Mouse (Mus musculus): ENCODE results near the gene Arhgef40. TPM values are rescaled to one million over a fixed set of nuclear protein-coding genes. Genes with fewer than 3 reads are reported as not detected.

Gene Arhgef40
- polyA plus RNA-seq, 1 experiment from 2014 or later = 165 TPM

DNA sequence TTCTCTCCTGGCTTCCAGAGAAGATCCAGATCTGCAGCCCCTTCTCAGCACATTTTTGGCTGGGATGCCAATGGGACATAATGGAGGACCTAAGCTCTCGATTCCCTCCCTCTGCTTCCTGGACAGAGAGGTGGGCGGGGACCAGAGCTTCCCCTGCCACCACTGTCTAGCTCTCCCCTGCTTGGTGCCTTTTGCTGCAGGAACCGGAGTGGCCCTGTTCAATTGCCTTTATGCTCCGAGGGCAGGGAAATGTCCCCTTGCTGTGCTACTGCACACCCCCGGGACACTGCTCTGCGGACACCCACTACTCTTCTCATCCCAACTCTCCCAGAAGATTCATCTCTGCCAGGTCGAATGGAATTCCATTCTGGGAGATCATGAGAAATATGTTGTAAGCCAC, 20.6 kb downstream of the Arhgef40 start:
- ATAC-seq (ENCODE audit: insufficient number of reproducible peaks, insufficient read depth, low FRiP score, low TSS enrichment, low read depth) = no peak
- Histone ChIP-seq H3K27me3 (no peaks in the 10 kb centered on the region), H3K27ac (no peak overlapping the region), H3K9ac (no peak overlapping the region), H3K36me3 (peaks cover 86% of the 10 kb centered on the region), H3K4me1 (peaks cover 17% of the 10 kb centered on the region), H3K4me2 (no peak overlapping the region), H3K4me3 (no peak overlapping the region), H3K9me3 (no peaks in the 10 kb centered on the region)
- WGBS = 72% methylated on average over 7 of the region's 7 CpGs

DNA sequence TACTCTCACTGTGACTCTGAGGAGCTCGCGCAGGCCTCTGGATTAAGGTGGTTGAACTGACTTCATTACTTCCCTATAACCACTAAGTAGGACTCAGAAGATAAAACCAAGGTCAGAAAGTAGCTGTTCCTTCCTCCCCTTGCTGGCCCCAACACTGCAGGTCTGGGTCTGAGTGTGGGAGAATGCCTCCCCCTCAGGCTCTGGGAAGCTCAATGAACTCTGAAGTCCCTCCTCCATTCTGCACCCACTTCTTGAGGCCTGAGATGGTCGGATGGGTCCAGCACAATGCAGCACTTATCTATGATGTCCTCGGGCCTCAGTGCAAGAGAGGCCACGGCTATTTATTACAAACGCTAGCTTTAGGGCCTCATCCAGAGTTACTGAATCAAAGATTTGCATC, 21.1 kb downstream of the Arhgef40 start:
- no peak for ATAC-seq (ENCODE audit: insufficient number of reproducible peaks, insufficient read depth, low FRiP score, low TSS enrichment, low read depth)
- Histone ChIP-seq H3K9me3 (no peaks in the 10 kb centered on the region), H3K4me3 (no peak overlapping the region), H3K9ac (no peak overlapping the region), H3K27me3 (no peaks in the 10 kb centered on the region), H3K4me2 (no peak overlapping the region), H3K27ac (no peak overlapping the region), H3K4me1 (peaks cover 21% of the 10 kb centered on the region), H3K36me3 (peaks cover 82% of the 10 kb centered on the region)
- 74% methylated on average over 6 of the region's 6 CpGs for WGBS

DNA sequence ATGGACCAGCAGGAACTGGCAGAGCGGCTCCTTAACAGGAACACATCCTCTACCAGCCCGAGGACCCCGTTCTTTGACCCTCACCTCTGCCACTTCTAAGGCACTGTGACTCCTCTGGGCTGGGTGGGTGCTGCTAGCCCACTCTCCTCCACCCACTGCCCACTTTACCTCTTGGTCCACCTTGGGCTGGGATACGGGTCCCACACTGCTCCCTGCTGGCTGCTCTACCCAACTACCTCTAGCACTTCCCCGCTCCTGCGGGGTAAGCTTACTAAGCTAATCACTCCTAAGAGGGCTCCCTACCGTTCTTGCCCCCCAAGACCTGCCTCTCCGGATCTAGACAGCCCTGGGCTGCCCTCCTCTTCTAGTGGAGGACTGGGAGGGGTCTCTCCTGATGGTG, 21.7 kb downstream of the Arhgef40 start:
- H3K4me1 ChIP-seq = peaks cover 26% of the 10 kb centered on the region
- no peak overlapping the region for H3K4me2 ChIP-seq
- H3K9ac ChIP-seq = no peak overlapping the region
- H3K27ac ChIP-seq = no peak overlapping the region
- no peaks in the 10 kb centered on the region for H3K27me3 ChIP-seq
- H3K4me3 ChIP-seq = no peak overlapping the region
- no peaks in the 10 kb centered on the region for H3K9me3 ChIP-seq
- ATAC-seq (ENCODE audit: insufficient number of reproducible peaks, insufficient read depth, low FRiP score, low TSS enrichment, low read depth) = no peak
- WGBS = 70% methylated on average over 8 of the region's 8 CpGs
- H3K36me3 ChIP-seq = peaks cover 77% of the 10 kb centered on the region

DNA sequence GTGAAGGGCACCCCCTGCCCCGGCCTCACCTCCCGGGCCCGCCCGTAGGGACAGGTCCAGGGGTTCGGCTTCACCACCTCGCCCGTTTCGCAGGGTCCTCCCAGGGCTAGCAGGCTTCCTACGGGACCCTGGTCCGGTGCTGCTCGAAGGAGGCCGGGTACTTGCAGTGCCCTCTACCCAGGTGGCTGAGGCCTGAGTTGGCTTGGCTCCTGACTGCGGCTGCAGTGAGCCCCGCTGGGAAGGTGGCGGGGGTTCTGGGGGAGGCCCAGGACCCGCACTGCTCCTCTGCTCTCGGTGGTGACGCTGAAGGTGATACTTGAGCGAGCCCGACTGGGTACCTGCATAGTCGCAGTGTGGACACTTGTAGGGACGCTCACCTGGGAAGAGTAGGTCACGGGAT, 22.3 kb downstream of the Arhgef40 start:
- Histone ChIP-seq H3K4me3 (no peak overlapping the region), H3K27me3 (no peaks in the 10 kb centered on the region), H3K9me3 (no peaks in the 10 kb centered on the region), H3K4me1 (peaks cover 31% of the 10 kb centered on the region), H3K4me2 (no peak overlapping the region), H3K27ac (no peak overlapping the region), H3K36me3 (peaks cover 72% of the 10 kb centered on the region), H3K9ac (no peak overlapping the region)
- ATAC-seq (ENCODE audit: insufficient number of reproducible peaks, insufficient read depth, low FRiP score, low TSS enrichment, low read depth) = no peak
- 91% methylated on average over 23 of the region's 23 CpGs for WGBS

DNA sequence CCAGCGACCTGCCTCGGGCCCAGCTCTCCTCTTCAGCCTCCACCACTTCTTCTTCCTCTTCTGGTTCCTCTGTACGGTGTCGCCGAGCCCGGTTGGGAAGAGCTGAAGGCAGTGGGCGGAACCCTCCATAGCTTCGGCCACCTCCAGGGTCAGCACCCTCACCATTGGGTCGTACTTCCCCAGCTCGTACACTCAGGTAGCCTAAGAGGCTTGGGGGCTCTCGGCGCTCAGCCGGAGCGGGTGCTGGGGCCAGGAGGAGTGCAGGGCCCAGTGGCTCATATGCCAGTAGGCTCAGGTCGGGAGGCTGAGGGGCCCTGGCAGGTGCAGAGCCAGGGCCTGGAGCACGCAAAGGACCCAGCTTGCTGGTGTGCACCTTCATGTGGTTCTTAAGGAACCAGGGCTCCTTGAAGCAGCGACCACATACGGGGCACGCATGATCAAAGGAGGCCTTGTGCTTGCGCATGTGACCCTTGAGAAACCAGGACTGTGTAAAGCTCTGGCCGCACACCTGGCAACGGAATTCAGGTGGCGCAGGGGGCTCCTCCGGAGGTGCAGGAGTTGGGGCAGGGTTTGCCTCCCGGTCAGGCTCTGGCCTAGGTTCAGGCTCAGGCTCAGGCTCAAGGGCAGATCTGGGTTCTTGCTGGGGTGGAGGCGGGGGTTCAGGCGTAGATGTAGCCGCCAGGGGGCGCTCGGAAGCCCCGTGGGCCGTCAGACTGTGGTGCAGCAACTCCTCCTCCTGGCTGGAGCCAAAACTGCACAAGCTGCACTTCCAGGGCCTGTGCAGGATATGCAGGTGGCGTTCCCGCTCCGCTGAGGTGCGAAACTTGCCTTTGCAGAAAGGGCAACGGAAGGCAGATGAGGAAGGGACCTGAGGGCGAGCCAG, 24.0 kb downstream of the Arhgef40 start:
- H3K27ac ChIP-seq = peak overlapping the region; percentile 28; the same call in 1 of the 2 replicates
- peaks cover 45% of the 10 kb centered on the region for H3K4me1 ChIP-seq
- peak overlapping the region; percentile 59 for H3K9ac ChIP-seq
- ATAC-seq (ENCODE audit: insufficient number of reproducible peaks, insufficient read depth, low FRiP score, low TSS enrichment, low read depth) = peak; percentile 62
- peak overlapping the region; percentile 11; the same call in 1 of the 2 replicates for H3K4me3 ChIP-seq
- H3K9me3 ChIP-seq = no peaks in the 10 kb centered on the region
- H3K4me2 ChIP-seq = peak overlapping the region; percentile 49
- H3K27me3 ChIP-seq = no peaks in the 10 kb centered on the region
- peaks cover 54% of the 10 kb centered on the region for H3K36me3 ChIP-seq
- 54% methylated on average over 38 of the region's 38 CpGs for WGBS

DNA sequence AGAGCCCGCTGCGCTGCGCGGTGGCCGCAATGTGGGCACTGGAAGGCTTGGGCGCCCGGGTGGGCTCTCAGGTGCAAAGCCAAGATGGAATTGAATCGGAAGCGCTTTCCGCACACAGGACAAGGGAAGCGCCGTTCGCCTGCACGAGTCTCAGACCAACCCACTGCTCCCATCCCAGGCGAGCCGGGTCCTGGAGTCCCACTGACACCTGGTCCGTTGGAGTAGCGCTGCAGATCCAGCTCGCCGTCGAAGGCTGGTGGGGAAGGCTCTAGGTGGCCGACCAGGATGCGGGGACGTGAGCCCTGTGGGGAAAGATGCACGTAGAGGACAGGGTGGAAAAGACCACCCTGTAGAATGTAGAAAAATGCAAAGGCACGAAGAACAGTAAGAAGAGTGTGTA, 24.8 kb downstream of the Arhgef40 start:
- H3K27me3 ChIP-seq = no peaks in the 10 kb centered on the region
- H3K4me3 ChIP-seq = peak overlapping the region; percentile 11; the same call in 1 of the 2 replicates
- peaks cover 46% of the 10 kb centered on the region for H3K4me1 ChIP-seq
- no peaks in the 10 kb centered on the region for H3K9me3 ChIP-seq
- H3K27ac ChIP-seq = no peak overlapping the region
- ATAC-seq (ENCODE audit: insufficient number of reproducible peaks, insufficient read depth, low FRiP score, low TSS enrichment, low read depth) = no peak
- peaks cover 46% of the 10 kb centered on the region for H3K36me3 ChIP-seq
- H3K4me2 ChIP-seq = peak overlapping the region; percentile 49
- WGBS = 46% methylated on average over 26 of the region's 26 CpGs
- peak overlapping the region; percentile 59 for H3K9ac ChIP-seq

DNA sequence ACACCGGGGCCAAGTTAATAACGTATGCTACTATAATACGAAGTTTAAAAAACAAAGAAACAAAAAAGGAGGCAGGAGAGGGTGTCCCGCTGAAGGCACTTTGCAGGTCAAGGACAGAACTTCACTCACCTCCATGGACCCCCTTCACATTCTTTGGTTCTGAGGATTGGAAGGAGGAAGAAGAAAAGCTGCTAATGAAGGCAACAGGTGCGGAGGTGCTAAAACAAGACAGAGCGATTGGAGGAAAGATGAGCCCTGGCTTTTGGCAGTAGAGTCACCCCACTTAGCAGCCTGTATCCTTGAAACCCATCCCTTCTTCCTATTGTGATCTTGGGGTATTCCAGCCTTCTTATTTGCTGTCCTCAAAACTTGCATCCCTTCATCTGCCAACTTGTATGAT, 25.3 kb downstream of the Arhgef40 start:
- Histone ChIP-seq H3K9me3 (no peaks in the 10 kb centered on the region), H3K27me3 (no peaks in the 10 kb centered on the region), H3K4me1 (peaks cover 46% of the 10 kb centered on the region), H3K9ac (peak overlapping the region; percentile 62; the same call in 1 of the 2 replicates), H3K4me2 (peak overlapping the region; percentile 56), H3K4me3 (peak overlapping the region; percentile 27), H3K27ac (peak overlapping the region; percentile 81; the same call in 1 of the 2 replicates), H3K36me3 (peaks cover 41% of the 10 kb centered on the region)
- ATAC-seq (ENCODE audit: insufficient number of reproducible peaks, insufficient read depth, low FRiP score, low TSS enrichment, low read depth) = no peak
- WGBS = 57% methylated on average over 6 of the region's 6 CpGs

DNA sequence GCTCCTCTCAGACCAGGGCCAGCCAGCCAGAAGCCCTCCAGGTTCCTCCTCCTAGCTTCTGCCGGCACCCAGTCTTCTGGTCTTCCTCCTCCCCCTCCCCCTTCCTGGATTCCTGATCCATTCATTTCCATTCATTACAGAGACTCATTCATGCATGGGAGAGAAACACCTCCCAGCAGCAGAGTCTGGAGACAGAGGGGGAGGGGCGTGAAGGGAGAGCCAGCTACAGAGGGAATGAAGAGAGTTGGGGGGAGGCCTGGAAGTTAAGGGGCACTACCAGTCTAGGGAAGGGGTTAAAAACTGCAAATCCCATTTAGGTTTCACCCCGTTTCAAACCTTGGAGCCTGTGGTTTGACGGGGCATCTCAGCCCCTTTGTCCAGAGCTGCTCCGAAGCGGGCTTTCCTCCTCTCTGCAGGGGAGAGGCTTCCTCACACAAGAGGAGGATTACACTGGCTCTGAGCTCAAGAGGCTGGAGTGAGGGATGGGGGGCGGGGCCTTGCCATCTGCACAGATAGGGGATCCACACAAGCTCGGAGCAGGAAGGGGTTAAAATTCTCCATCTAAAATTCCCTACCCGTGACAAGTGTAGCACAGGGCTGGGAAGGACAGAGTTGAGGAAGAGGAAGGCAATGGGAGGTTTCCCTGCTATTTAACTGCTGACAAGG, 26.1 kb downstream of the Arhgef40 start:
- Histone ChIP-seq H3K9ac (peak overlapping the region; percentile 62), H3K9me3 (no peaks in the 10 kb centered on the region), H3K27me3 (no peaks in the 10 kb centered on the region), H3K27ac (peak overlapping the region; percentile 81), H3K4me1 (peaks cover 53% of the 10 kb centered on the region), H3K4me3 (peak overlapping the region; percentile 27), H3K36me3 (peaks cover 34% of the 10 kb centered on the region), H3K4me2 (peak overlapping the region; percentile 56)
- ATAC-seq (ENCODE audit: insufficient number of reproducible peaks, insufficient read depth, low FRiP score, low TSS enrichment, low read depth) = peak; percentile 27; the same call in 1 of the 2 replicates
- WGBS = 3% methylated on average over 9 of the region's 9 CpGs

DNA sequence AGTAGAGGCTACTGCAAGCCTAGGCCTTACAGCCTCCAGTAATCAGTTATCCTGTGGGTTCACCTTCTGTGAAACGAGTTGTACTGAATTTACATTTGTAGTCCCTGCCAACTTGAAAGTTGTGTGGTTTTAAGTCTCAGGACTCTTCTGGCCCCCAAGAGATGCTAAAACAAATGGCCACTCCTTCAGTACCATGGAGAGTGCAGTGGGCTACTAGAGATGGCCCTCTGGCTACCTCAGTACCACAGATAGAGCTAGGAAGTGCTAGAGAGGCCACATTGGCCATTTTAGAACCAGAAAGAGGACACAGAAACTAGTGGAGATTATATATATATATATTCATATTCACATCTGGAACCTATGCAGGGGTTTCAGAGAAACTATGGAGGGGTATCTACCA, 27.2 kb downstream of the Arhgef40 start:
- Histone ChIP-seq H3K9me3 (no peaks in the 10 kb centered on the region), H3K36me3 (peaks cover 23% of the 10 kb centered on the region), H3K4me3 (no peak overlapping the region), H3K9ac (no peak overlapping the region), H3K27me3 (no peaks in the 10 kb centered on the region), H3K4me2 (no peak overlapping the region), H3K27ac (0 out of 2 replicates have a peak overlapping the region, but pooled peaks have one; percentile 81), H3K4me1 (peaks cover 61% of the 10 kb centered on the region)
- ATAC-seq (ENCODE audit: insufficient number of reproducible peaks, insufficient read depth, low FRiP score, low TSS enrichment, low read depth) = no peak
- 51% methylated on average over 1 of the region's 1 CpGs for WGBS

DNA sequence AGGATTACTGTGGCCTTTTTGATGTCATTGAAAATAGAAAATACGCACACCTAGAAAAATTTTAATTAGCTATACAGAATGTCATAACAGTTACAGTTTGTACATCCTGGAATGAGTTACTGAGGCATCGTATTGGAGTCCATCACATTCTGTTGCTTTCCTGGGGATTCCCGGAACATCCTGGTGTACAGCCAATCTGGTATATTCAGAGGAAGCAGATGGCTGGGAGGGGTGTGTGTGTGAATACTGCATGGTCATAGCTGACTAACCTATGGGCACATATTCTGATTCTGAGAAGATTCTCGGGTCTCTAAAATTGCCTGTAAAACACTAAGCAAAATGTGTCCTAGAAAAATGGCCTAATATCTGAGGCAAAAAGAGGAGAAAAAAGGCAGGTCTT, 27.6 kb downstream of the Arhgef40 start:
- Histone ChIP-seq H3K27me3 (no peaks in the 10 kb centered on the region), H3K9ac (no peak overlapping the region), H3K4me2 (no peak overlapping the region), H3K4me1 (peaks cover 61% of the 10 kb centered on the region), H3K9me3 (no peaks in the 10 kb centered on the region), H3K27ac (no peak overlapping the region), H3K4me3 (no peak overlapping the region), H3K36me3 (peaks cover 19% of the 10 kb centered on the region)
- no peak for ATAC-seq (ENCODE audit: insufficient number of reproducible peaks, insufficient read depth, low FRiP score, low TSS enrichment, low read depth)
- WGBS = 67% methylated on average over 4 of the region's 4 CpGs

DNA sequence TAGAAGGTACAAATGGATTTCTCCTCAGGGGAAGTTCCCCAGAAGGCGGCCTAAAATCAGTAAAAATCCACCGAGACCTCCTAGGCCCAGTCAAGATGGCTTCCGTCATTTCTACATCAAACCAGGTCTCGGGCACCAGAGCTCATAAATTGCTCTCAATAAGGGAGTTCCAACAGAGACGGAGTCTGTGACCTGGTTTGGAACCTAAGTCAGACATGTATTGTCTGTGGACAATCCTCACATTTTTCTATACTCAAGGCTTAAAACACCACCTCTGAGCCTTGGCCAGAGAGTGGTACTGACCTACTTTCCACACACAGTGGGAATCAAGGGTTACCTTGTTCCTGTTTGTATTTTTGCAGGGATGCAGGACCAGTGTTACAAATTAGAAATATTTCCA, 28.0 kb downstream of the Arhgef40 start:
- peaks cover 15% of the 10 kb centered on the region for H3K36me3 ChIP-seq
- H3K9ac ChIP-seq = no peak overlapping the region
- H3K4me1 ChIP-seq = peaks cover 61% of the 10 kb centered on the region
- peak overlapping the region; percentile 64; the same call in 1 of the 2 replicates for H3K4me2 ChIP-seq
- H3K27ac ChIP-seq = no peak overlapping the region
- 68% methylated on average over 5 of the region's 5 CpGs for WGBS
- H3K4me3 ChIP-seq = no peak overlapping the region
- no peaks in the 10 kb centered on the region for H3K9me3 ChIP-seq
- H3K27me3 ChIP-seq = no peaks in the 10 kb centered on the region
- no peak for ATAC-seq (ENCODE audit: insufficient number of reproducible peaks, insufficient read depth, low FRiP score, low TSS enrichment, low read depth)

Measured in embryonic facial prominence, embryonic 13.5 days (tissue).